Mouse (Mus musculus): Measurements from ENCODE around the gene Tnfrsf8.

Tnfrsf8 gene

DNA sequence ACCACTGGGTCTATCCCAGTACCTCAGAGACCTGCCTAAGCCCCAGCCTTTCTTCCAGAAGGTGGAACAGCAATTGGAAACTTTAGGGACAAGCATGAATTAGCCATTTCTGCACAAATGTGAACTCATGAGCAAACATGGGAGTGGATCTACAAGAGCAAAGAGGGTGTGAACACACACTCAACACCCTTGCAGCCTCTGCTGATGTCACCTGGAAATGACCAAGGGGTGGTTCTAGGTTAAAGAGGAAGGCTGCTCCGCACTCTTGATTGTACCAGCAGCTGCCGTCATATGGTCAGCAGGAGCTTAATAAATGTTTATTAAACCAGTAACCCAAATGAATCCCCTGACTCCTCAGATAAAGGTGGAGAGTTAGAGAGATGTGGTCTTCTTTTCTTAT is 84.3 kb downstream of the Tnfrsf8 start:
- DNase-seq (ENCODE audit: low spot score): no peak

DNA sequence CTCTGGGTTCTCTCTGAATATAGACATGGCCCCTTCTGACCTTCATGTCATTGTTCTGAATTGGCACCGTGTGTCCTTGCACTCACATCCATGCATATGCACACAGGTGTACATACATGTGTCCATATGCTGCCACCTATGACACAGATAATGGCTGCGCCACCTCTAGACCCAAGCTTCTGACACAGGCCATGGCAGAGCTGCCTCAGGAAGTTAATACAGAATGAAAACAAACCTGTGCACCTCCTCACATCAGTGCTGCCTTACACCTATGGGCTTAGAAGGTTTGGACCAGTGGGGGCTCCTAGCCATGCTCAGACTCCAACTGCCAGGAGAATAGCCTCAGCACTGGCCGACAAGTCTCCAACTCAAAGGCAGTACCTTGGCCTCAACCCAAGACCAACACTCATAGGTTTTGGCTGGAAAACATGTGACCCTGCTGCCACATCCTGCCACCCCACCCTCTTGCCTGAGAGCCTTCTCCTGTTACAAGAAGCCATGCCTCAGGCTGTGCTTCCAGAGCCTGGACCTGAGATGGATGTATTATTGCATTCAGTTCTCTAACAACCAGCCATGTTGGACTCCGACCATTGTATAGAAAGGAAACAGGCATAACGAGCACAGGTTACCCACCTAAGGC is 85.3 kb downstream of the Tnfrsf8 start:
- no peak for DNase-seq (ENCODE audit: low spot score)

DNA sequence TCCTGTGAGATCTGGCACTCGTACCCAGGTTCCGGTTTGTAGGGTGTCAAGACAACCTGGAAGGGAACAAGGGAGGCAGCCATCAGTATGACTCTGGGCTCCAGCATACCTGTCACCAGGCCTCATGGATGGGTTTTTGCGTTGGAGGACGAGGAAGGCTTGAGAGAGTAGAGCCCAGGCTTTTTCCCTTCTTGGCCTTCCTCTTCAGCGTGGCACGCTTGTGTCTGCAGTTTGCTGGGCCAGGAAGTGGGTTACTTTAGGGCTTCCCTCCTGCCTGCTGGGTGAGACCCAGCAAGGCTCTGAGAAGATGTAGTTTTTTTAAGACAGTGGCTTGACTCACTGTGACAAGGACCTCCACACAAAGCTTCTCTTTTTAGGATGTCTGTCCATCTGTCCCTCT is 85.9 kb downstream of the Tnfrsf8 start:
- no peak for DNase-seq (ENCODE audit: low spot score)

DNA sequence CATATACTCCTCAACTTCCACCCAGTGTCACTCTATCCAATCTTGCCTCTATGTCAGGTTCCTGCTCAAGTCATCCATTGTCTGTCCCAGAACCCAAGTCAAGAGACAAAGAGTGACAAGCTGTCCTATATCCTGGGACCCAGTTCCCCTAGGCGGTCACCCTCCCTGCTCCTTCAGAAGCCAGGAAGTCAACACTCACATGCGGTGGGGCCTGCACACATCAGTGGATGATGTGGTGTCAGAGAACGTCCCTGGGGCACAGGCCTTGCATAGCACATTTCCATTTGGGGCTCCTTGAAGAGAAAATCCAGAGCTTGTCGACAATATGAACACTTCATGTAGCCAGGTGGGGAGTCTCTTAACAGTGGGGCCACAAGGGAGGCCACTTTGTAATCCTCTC is 90.4 kb downstream of the Tnfrsf8 start:
- DNase-seq (ENCODE audit: low spot score): no peak

DNA sequence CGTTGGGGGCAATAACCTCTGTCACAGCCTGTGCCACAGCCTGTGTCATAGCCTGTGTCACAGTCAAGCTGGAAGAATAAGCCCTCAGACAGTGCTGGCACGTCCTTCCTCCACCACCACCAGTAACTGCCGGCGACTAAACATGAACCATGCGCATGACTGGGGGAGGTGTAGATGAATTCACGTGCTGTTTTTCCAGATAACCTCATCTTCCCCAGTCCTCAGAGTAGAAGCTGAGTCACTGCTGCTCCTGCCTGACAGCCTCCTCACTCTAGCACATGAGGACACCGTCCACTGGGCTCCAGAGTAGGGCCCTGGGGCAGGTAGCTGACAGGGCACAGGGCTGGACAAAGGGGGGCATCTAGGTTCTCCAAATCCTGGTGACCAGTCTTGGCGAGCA is 92.9 kb downstream of the Tnfrsf8 start:
- DNase-seq (ENCODE audit: low spot score): no peak

DNA sequence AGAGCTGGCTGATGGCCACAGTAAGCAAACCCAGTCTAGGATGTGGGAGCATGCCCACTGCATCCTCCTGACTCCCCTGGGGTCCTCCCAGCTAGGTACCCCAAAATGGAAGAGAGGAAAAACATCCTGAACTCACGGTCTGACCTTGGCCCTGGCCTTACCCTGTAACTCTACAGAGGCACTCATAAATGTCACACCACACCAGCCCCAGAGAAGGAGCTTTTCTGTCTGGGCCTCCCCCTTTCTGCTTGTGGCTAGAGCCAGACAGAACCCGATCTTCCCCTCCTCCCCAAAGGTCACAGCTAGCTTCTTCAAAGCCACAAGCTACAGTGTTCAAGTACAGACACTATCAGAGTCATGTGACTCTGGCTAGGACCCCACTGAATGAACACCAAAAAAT is 93.6 kb downstream of the Tnfrsf8 start:
- no peak for DNase-seq (ENCODE audit: low spot score)

DNA sequence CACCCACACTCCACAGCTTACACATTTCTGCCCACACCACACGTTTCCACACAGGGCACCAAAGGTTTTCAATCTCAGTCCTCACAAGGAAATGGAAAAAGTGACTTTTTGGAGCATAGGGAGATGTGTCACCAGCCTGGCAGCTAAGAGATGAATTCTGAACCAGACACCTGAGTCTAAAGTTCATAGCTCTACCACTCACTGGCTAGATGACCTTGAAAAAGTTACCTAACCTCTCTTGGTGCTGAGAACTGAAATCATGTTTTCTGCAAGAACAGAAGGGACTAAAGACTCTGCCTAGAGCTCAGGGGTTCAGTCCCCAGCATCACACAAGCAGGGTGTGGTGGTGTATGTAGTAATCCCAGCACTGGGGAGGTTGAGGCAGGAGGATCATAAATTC is 95.0 kb downstream of the Tnfrsf8 start:
- DNase-seq (ENCODE audit: low spot score): no peak

DNA sequence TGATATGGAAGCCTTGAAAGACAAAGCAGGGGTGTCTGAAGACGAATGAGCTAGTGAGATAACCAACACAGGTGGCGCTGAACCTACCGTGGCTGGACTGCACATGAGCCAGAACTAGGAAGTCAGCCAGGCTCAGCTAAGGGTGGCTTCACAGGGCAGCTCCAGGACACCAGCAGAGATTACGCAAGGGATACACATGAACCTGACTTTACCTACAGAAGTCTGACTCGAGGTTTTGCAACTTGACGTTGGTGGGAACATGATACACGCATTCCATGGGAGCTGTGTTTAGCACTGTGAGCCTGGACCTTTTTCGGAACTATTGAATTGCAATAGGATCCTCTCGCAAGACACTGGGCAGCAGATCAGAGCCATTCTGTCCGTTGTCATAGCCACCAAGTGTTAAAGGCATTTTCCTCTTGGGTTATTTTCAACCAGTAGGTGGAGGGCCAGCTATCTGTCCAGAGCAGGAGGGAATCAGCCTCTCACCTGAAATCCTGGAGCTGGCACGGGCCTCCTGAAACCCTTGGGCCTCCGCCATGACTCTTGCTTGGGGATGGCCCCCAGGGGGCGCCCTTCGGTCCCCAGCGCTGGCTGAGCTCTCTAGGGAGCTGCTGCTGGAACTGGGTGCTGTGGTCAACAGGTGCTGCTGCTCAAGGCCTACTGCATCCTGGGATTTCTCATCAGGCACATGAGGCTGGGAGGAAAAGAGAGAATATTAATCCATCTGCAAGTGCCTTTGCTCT is 95.6 kb downstream of the Tnfrsf8 start:
- peak; percentile 14 for DNase-seq (ENCODE audit: low spot score)

DNA sequence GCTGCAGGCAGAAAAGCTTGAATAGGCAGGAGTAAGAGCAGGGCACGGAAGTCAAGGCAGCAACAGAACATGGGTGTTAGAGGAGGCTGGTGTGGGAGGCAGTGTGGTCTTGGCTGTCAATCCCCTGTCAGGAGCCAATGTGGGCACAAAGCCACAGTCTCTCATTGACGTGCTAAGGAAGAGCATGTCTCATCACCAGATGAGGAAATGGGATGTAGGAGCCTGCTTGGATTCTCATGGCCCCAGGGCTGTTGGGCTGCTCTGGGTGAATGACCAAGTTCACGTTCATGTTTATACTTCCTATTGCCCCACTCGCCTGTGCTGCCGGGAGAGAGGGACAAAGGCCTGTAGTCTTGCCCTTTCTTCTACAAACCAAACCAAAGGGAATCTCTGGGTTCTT is 97.1 kb downstream of the Tnfrsf8 start:
- DNase-seq (ENCODE audit: low spot score): no peak
